Mouse (Mus musculus): Measurements from ENCODE around the gene 9530003J23Rik.
"Not testable (repeated sequence)": the region's sequence is repeated elsewhere in the genome, so short reads cannot be mapped to it uniquely, and the experiment has no call there.

Gene 9530003J23Rik

GRCm38 (mm10) chr10:117225094-117225493, 13.4 kb downstream of the 9530003J23Rik start:
- DNase-seq (ENCODE audit: low spot score): peak; percentile 34

DNA sequence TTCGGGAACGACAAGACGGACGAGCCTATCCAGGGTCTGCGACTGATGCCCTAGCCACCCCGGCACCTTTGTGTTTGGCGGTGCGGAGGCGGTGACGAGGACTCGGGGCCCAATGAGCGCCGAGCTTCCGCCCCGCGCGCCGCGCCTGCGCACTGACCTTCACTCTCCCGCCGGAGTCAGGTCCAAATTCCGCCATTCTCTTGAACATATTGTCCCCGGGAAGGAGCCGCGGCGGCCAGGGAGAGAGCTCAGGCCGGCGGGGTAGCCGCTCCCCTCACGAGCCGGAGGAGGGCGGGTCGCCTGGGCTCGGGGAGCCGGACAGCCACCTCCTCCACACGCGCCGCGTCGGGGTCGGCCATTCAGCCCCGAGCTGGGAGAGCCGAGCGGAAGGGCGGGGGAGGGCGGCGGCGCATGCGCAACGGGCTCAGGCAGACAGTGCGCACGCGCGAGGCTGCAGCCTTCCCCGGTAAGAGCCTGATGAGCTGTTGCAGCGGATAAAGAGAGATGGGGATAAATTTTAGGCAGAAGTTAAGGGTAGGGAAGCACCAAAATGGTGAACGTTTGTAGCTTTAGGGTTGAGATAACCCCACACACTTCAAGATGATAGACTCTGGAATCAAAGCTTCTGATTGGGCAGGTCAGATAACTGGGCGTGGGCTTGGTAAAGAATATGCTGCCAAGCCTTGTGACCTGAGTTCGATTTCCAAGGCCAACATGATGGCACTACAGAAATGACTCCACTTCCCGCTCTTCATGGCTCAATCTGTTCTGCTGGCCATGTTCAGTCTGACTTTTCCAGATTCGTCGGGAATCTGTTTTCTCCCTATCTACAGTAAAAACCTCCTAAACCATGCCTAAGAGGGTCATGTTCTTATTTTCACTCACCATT, 14.2 kb downstream of the 9530003J23Rik start, which contains the start of gene Yeats4:
Yeats4 (minus strand) TSS at position 406 of the 889 bp plus-strand sequence.
- peak; percentile 97 for DNase-seq (ENCODE audit: low spot score)

DNA sequence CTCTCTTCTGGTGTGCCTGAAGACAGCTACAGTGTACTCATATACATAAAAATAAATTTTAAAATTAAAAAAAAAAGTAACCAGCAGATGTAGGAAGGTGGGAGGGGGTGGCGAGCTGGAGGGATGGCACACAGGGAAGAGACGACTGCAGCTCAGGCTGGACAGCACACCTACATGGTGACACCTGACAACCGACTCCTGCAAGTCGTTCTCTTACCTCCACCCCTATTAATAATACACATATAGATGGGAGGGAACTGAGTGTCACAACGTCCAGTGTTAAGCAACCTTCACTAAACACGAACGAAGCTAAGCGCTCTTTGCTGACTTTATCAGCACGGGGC, 14.8 kb downstream of the 9530003J23Rik start:
- no peak for DNase-seq (ENCODE audit: low spot score)

DNA sequence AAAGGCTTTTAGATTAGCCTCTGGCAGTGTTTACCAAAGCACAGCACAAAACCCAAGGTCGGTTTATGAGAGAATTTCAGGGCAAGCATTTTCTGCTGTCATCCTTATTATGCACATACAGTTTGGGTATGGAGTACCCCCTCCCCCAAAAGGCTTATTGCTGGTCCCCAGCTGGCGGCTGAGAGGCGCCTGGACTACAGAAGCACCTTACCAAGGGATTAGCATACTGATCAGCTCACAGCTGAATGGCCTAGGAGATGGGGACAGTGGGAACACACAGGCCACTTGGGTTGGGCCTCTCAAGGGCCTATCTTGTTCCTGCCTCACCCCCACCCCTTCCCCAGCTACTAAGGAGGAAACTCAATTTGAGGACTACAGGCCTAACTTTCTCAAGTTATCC, 15.7 kb downstream of the 9530003J23Rik start:
- DNase-seq (ENCODE audit: low spot score): no peak

GRCm38 (mm10) chr10:117218351-117218750, 20.2 kb downstream of the 9530003J23Rik start:
- DNase-seq (ENCODE audit: low spot score): no peak

DNA sequence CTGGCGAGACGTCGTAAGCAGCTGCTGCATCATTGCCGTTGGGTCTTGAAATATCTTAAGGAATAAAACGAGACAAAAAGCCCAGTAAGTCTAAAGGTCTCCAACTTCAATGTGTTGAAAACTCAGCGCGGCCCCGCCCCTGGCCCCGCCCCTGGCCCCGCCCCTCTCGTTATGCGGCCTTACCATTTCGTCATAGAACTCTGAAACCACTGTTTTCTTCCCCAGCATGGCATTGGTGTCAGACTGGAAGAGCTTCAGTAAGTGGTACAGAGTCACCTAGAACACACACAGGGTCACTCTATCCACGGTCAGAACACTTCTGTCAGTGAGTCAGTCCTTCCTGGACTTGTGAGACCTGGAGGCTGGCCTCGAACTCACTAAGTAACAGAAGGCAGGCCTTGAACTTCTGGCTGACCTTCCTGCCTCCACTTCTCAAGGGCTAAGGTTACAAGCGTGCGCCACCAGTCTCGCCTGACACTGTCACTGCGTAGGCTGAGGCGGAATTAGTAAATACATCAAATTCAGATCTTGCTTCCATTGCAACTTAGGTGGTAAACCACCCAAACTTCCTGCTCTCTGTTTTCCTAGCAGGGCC, 21.2 kb downstream of the 9530003J23Rik start:
- DNase-seq (ENCODE audit: low spot score): no peak

- DNase-seq (ENCODE audit: low spot score): peak; percentile 66
Measured at GRCm38 (mm10) chr10:117216793-117217192, 21.7 kb downstream of the 9530003J23Rik start.

DNA sequence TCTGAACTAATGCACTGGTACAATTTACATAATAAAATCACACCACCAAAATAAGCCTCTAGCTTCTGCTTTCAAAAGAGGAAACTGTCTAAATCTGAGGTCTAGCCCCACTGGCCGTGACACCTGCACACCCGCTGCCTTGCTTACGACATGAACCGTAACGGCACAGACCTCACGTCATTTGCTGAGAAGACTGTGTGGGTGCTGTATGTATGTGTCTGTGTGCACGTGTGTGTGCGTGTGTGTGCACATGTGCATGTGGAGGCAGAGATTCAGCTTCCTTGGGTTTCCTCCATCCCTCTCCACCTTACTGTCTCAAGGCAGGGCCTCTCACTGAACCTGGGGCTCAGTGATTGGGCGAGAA, 22.4 kb downstream of the 9530003J23Rik start:
- no peak for DNase-seq (ENCODE audit: low spot score)

DNA sequence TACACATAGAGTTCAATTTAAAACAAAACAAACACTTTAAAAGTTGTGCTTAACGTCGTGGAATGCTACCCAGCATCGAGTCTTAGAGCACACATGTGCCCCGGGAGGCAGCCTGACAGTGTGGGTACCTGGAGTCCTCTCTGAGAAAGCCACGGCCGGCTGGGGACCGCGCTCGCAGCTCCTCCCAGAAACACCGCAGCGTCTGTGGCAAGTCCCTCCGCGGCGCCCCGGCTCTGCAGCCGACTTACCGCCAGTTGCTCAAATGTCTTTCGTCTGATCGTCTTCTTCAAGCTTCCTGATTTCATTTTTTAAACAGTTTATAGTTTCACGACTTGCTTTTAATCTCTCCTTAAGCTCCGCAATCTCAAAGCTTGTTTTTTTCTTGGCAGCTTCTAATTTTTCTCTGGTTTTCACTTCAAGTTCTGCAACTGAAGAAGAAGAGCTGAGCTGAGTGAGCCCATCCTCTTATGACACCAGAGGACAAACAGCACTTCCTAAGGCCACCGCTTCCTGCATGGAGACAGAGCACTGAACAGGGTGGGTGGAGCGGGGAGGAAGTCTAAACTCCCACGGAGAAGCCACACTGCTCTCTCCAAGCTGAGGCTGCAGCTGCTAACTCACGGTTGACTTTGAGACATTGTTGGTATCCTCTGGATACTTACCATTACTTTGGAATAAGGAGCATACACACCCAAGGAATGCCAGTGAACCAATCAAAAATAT, 22.9 kb downstream of the 9530003J23Rik start:
- no peak for DNase-seq (ENCODE audit: low spot score)

- DNase-seq (ENCODE audit: low spot score): no peak
Measured at GRCm38 (mm10) chr10:117211023-117211422, 27.5 kb downstream of the 9530003J23Rik start.

- DNase-seq (ENCODE audit: low spot score): peak; percentile 87
Measured at GRCm38 (mm10) chr10:117209469-117209938, 29.0 kb downstream of the 9530003J23Rik start.

DNA sequence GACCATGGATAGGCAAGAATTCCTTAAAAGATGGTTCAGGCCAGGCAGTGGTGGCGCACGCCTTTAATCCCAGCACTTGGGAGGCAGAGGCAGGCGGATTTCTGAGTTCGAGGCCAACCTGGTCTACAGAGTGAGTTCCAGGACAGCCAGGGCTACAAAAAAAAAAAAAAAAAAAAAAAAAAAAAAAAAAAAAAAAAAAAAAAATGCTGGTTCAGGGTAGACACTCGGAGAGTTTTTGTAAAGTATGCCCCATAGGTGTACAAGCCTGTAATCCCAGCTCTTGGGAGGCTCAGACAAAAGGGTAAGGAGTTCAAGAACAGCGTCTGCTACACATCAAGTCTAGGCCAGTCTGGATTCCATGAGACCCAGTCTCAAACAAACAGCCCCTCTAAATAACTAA, 29.7 kb downstream of the 9530003J23Rik start:
- not testable (repeated sequence) for DNase-seq (ENCODE audit: low spot score)

DNA sequence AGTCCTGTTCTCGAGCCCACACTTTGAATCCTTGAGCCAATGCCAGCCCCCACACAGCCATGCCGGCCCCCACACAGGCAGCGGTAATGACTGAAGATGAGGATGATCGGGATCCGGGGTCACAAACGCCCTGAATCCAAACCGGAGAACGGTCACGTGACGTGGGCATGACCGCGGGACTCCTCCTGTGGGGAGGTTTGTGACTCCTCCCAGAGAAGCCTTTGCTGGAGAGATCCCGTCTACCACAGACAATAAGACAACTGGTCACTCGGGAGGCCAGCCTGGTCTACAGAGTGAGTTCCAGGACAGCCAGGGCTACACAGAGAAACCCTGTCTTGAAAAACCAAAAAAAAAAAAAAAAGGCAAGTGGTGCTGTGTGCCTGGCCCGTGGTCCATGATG, 30.3 kb downstream of the 9530003J23Rik start:
- DNase-seq (ENCODE audit: low spot score): no peak

GRCm38 (mm10) chr10:117206070-117206469, 32.4 kb downstream of the 9530003J23Rik start:
- DNase-seq (ENCODE audit: low spot score): no peak

- peak; percentile 50 for DNase-seq (ENCODE audit: low spot score)
Measured at GRCm38 (mm10) chr10:117203558-117203981, 34.9 kb downstream of the 9530003J23Rik start.

GRCm38 (mm10) chr10:117202981-117203557, 35.4 kb downstream of the 9530003J23Rik start:
- no peak for DNase-seq (ENCODE audit: low spot score)

DNA sequence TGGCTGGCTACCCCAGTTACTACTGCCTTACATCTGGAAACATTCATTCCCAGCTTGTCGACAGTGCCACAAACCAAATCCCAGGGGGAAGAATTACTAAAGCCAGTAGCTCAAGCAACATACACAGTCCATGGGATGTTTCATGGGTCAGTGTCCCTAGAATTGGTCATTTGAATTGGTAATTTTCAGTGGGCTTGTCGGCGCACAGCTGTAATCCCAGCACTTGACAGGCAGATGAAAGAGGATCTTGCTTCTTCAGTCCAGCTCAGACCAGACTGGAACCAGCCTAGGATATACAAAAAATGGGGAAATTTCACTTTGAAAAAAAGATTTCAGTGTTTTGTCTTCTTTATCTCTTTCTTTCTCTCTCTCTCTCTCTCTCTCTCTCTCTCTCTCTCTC, 38.8 kb downstream of the 9530003J23Rik start:
- DNase-seq (ENCODE audit: low spot score): no peak

DNA sequence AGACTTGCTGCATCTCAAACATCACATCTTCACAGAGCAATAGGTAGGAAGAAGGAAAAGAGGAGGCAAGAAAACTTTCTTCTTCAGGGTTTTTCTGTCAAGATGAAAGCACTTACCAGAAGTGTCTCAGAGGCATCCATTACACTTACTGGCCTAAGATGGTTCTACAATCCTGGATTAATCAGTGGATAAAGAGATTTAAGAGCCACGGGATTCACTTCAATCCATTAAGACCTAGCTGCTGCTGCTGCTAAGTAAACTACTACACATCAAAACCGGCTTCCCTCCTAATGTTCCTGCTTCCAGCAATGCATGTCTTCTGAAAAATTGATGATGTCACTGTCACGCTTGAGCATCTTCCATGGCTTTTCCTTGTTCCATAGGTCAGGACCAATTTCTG, 41.8 kb downstream of the 9530003J23Rik start:
- DNase-seq (ENCODE audit: low spot score): no peak

DNA sequence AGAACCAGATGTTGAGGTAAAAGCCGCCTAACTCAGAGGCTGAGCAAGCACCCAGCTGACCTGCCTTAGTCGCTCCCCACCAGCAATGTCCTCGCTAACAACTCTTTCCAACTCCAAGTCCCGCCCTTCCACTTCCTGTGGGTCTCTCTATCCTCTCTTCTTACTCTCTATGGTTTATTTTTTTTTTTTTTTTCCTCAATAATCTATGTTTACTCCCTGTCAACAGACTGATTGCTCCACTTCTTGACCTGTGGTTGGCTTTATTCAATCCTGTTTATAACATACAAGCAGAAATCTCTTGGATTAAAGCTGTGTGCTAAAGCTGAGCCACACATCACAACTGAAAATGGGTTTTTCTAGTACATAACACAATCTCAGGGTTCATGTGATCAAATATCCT, 42.8 kb downstream of the 9530003J23Rik start:
- DNase-seq (ENCODE audit: low spot score): no peak

DNA sequence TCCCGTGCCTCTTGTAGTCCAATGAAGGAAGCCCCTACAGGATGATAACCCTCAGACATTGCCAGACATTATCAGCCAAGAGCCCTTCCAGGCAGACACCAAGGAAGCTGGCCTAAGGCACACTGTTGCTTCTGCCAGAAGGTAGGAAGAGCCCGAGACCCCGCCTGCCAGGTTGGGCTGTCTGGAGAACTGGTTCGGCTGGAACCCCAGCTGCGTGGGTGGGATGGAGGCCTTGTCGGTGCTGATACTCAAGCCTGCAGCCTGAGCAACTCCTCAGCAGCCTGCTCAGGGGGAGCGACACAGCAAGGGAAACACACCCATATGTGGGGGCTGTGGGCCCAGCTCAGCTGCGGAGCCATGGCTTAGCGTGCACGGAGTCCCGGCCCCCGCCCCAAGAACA, 43.5 kb downstream of the 9530003J23Rik start:
- DNase-seq (ENCODE audit: low spot score): no peak

- DNase-seq (ENCODE audit: low spot score): no peak
Measured at GRCm38 (mm10) chr10:117193364-117193763, 45.1 kb downstream of the 9530003J23Rik start.

- DNase-seq (ENCODE audit: low spot score): no peak
Measured at GRCm38 (mm10) chr10:117185399-117186089, 53.0 kb downstream of the 9530003J23Rik start.

Data from embryo, embryonic 10 days (tissue).